Mouse (Mus musculus) erythroblast, adult 5-6 weeks (primary cell): Measurements from ENCODE around the gene Sgcd. TPM values are rescaled to one million over a fixed set of nuclear protein-coding genes. Genes with fewer than 3 reads are reported as not detected.

Experiments
- ATAC-seq: replicated peaks from 2 replicates; pipeline ENCODE4 v1.8.0; 2016; ENCODE audit warnings: moderate number of reproducible peaks, mild to moderate bottlenecking, moderate TSS enrichment, inconsistent platforms; ENCODE audit not compliant: poor library complexity, low FRiP score, severe bottlenecking
- total RNA-seq, 2 experiments: library from RNA; stranded (forward) in 1 of 2; stranded (reverse) in 1 of 2; fragments of 150-400 nt in 1 of 2; fragments of 200-764, 138-1000 nt in 1 of 2; gene quantifications; 2 replicates each; pipeline versions ENCODE4 v1.2.3 to v1.2.4; 2015 to 2017; ENCODE audit warnings: low replicate concordance in 2 of 2

Sgcd gene
- total RNA-seq, 2 experiments from 2014 or later = 0.38 TPM; not detected in 1

DNA sequence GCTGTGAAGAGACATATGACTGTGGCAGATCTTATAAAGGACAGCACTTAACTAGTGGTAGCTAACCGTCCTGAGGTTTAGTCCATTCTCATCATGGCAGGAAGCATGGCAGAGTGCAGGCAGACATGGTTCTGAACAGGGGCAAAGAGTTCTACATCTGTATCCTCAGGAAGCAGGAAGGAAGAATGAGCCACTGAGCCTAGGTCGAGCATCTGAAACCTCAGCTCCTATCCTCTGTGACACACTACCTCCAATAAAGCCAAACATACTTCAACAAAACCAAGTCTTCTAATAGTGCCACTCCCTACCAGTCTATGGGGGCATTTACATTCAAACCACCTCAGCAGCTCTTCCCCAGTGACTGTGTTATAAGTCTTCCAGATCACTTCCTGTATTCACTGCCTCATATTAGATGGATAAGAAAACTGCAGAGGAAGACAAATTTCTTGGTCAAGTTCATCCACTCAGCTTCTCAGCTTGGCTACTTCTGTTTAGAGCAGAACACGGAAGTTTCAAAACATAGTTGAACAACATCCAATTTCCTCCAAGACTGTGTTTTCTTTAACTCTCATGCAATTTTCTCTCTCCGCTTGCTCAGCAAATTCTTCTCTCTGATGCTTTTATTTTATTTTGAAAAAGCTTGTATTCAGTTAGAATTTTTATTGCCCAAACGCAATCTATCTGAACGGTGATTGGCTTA, 817.7 kb downstream of the Sgcd start:
- ATAC-seq = no peak

DNA sequence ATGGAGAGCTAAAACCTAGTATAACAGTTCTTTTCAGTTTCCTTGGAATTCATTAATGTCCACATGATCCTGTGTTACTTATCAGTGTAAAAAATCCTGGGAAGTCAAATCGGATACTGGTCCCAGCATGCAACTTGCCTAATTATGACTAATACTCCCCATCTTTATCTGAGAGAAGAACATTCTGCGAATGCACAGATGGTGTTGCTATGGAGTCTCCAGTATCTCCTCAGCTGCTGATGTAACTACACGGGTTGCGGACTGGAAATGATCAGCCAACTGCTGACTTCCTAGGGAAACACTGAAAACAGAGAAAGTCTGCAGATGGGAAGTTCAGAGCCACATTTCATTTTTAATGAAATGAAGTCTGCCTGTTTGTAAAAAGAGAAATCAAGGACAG, 821.4 kb downstream of the Sgcd start:
- no peak for ATAC-seq

DNA sequence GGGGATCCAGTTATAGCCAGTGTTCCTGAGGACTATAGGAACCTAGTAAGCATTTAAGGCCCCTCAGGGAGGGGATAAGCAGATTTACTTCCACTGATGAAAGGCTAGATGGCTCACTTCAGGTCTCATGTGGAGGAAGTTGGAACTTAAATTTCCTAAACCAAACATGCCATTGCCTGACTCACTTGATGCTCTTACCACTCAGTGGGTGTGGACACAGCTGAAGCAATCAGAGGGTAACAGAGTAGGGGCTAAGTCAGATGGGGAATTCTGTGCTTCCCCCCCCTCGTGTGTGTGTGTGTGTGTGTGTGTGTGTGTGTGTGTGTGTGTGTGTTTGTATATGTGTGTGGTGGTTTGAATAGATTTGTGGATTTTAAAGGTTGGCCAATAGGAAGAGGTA, 830.7 kb downstream of the Sgcd start:
- ATAC-seq = no peak

DNA sequence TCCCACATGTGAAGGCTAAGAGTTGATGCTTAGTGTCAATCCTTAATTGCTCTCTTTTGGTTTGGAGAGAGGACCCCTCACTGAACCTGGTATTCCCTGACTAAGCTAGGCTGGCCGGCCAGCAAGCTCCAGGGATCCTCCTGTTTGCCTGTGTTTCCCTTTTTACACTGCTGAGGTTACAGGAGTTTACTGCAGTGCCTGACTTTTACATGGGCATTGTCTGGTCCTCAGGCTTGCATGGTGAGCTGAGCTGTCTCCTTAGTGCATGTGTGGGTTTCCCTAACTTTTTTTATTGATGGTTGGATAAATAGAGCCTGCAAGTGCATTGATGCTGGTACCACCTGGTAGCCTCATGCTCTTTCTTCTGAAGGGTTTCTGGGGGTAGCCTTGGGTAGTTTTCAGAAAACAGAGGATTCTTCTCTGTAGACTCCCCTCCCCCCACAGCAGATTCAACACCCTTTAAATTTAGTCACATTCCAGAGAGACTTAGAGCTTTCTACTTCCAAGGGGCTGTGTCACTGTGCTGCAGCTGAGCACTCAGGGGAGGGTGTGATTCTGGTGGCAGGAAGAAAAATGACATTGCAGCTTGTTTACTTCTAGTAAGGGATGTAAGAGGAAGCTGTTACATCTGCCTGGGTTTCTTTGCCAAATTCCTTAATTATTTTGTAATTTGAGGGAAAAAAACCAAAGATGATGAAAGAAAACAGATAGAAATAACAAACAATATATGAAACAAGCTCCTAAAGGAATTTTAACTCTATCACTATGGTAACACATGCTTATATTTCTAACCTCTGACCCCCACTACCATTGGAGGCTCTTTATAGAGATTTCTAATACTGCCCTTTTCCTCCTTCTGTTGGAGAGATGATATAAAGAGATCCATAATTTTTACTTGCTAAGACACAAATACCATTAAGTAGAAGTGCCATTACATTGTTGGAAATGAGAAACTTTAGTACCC, 831.8 kb downstream of the Sgcd start:
- no peak for ATAC-seq

DNA sequence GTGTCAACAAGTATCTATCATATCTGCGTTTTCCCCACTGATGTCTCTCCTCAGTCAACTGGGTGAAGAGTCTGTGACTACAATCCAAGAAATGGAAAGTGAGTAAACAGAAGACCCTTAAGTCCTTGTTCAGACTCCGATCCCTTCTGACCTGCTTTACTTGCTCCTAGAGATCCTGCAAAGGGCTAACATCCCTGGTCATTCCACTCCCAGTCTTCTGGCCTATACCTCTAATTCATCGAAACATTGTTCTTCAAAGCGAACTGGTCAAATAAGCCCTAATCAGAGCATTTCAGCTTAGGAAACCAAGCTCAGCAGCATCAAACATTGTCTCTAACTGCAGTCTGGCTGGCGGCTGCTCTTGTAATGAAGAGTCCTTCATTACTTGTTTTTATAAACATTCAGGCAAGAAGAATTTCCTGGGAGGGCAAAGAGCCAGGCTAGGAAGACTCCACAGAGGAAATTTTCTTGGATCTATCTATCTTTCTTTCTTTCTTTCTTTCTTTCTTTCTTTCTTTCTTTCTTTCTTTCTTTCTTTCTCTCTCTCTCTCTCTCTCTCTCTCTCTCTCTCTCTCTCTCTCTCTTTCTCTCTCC, 833.8 kb downstream of the Sgcd start:
- ATAC-seq = no peak

DNA sequence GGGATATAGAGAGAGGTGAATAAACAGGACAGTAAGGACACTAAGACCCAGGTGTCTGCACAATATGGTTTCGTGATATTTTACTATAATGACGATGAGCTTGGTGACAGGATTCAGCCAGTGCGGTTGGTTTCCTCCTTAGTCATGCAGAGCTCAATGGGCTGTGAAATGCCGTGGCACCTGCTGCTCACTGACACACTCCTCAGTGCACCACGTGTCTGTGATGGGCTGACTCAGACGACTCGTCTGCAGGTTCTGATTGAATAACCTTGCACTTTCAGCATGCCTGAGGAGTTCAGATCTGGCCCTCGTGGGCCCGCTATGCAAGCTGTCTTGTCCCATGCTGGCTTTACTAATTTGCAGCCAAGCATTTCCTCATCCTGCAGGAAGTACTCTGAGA, 839.2 kb downstream of the Sgcd start:
- ATAC-seq = no peak

DNA sequence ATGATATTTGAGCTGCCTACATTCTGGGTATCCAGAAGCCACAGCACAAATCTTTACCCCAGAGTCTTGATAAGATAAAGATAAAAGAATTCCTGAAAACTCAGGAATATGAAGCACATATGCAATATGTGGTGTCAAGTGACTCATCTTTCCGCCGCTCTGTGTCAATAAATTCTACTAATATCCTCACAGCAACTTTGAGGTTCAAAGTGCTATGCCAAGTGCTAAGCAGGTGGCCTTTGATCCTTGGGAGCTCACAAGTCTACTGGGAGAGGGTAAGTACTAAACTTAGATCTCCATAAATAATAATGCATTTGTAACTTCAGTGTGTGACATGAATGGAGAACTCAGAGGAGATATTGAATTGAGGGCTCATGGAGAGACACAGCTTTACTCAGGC, 848.9 kb downstream of the Sgcd start:
- no peak for ATAC-seq

DNA sequence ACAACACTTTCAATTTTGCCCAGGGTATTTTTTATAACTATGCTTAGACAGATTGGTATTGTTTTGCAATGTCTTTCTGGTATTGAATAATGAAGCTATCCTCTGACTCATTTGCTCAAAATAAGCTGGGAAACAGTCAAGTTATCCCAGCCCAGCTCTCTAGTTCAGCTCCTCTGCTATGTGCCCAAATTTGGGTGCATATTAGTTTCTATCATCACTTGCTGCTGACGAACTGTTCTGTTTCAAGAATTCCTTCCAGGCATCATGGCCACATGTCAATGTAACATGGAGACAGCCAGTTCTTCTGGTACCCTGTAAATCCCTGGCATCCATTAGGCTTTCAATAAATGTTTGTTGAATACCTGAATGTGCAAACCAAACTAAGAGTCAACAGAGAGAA, 849.5 kb downstream of the Sgcd start:
- no peak for ATAC-seq

DNA sequence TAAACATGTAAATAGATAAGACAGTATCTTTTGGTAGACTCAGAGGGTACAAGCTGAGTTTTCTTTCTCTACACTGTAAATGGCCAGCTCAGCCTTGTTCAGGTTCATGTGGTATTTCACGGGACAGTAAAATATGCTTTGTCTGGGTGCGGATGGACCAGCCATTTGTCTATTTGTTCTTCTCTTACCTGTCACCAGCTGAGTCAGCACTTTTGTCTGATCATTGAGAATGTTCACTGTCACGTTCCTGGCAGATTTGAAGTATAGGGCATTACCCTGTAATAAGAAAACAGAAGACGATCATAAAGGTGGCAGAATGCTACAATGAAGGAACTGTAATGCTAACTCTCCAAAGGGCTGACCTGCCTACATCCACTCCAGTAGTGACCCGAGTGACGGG, 856.4 kb downstream of the Sgcd start:
- ATAC-seq = no peak

DNA sequence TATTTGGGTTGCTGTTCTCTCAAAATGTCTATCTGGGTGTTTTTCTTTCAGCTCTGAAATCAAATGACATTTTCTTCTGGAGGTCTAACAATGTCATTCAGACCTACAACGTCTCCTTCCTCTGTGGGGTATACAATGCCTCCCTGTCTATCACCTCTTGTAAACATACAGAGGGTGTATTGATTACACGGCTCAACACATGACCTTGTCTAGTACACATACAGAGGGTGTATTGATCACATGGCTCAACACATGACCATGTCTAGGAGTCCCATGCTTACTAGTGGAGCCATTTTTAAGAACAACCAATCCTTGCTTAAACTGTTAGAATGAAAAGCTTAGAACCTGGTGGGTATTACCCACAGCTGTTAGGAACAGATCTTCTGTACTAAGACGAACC, 858.3 kb downstream of the Sgcd start:
- ATAC-seq = no peak

DNA sequence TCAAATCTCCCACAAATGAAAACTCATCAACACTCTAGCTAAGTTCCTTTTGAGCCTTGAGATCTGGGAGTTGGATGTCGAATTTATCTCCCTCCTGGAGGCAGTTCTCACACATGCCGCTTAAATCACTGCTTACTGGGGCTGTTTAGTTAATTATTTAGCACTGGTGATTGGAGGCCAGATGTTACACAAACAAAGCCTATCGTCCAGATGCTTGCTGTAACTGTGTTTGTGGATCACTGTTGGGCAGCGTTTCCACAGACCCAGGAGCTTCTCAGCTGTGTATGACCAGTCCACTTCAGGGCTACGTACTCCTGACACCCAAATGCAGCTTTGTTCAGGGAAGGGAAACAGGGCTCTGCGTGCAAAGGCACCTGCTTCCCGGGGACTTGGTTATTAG, 858.8 kb downstream of the Sgcd start:
- no peak for ATAC-seq

DNA sequence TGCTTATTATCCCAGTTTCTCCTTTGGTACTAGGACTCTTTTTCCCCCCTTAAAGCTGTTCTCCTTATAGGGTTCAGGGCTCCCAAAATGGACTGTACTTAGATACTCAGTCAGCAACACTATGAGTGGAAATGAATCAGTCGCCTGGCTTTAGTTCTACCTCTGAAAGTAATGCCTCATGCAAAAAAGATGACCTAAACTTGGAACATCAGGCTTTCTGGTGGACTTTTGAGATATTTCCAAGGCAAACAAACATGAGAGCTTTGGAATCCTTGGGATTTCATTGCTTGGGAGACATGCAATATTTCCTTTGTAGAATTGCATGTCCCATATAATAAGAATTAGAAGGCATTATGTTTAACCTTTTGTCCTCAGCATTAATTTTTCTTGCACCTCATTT, 859.6 kb downstream of the Sgcd start:
- ATAC-seq = no peak

DNA sequence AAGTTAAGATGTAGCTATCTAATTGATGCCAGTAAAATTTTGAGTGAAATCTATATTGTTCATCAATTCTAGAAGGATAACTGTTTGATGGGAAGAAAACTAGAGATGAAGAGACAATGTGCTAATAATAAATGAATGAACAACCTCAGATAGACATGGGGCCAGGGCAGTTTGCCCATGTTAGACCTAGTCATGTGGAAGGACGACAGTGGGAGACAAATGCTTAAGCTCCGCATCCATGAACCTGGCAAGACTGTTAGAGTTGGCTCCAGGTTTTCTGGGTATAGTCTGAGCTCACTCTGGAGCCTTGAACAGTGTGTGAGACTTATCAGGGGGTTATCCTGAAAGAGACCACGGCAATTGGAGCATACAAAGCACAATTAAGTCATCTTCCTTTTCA, 860.4 kb downstream of the Sgcd start:
- ATAC-seq = no peak

DNA sequence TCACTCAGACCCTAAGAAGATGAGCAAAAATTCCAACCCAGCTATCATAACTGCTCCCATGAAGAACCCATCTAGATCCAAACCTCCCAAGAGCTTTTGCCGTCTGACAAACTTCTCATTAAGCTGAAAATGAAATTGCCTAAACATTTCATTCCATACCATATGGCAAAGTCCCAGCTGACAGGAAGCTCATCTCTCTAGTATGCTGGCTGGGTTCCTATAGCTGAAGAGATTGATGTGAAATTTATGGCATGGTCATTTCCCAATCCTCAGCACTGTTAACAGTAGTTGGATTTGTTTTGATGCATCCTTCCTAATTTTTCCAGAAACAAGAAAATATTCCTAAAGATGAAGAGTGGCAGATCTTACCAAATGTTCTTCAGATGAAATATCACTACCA, 867.9 kb downstream of the Sgcd start:
- ATAC-seq = no peak

DNA sequence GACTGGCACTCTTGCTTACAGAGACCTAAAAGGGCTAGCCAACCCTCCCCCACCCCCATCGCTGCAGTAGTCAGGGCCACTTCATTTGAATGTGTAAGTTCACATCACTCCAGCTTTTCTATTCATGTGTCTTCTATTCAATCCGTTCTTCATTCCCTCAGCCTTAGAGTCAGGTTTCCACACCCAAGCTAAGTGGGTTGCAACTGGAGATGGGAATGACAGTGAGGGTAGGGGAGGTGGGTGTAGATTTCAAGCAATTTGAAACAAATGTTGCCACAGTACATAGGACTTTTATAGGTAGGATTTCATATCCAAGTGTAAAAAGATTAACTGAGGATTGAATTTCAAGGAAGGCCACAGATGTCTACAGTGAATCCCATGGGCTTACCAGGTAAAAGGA, 870.9 kb downstream of the Sgcd start:
- ATAC-seq = no peak

DNA sequence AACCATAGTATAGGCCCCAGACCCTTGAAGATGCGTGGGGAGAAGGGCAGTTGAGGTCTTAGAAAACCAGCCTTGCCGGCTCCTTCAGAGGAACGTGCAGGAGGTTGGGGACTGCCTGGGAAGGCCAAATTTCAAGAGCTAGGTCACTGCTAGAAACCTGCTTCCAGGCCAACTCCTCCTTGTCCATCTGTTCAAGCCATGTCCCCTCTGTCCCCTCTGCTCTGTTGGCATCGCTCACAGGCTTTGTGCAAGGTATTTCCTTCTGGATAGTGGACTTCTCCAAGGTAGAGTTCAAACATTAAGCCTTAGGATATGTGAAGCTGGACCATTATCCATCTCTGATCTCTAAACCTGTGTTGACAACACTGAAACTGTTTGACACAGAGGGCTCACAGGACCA, 874.4 kb downstream of the Sgcd start:
- ATAC-seq = no peak

DNA sequence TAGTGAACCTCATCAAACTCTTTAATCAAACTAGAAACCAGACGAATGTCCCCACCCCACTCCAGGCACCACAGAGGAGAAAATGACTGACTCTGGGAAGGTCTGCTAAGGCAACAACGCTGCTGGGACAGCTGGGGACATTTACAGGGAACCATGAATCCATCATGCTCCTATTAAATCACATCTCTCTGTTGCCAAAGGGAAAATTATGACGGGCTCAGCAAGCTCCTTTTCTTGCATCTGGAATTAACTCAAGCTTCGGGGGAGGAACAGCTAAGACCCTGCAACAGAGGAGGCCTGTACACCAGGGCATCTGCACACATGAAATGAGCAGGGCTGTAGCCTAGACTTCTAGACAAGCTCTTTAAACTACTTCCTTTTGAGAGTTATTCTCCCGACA, 875.7 kb downstream of the Sgcd start:
- ATAC-seq = no peak

DNA sequence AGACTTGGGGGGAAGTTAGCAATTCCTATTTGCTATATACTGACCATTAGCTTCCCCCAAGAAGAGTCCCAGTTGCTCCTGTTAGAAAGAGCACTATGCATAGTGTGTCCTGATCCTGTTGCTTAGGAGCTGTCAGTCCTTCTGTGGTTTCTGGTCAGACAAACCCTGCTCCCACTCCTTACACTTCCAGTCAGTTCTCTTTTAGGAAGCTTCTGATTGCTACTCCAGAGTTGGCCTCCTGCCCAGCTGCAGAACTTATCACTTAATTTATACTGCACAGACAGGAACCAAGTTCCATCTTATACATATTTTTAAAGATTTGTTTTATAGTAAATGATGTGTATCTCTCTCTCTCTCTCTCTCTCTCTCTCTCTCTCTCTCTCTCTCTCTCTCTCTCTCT, 878.5 kb downstream of the Sgcd start:
- ATAC-seq = no peak

DNA sequence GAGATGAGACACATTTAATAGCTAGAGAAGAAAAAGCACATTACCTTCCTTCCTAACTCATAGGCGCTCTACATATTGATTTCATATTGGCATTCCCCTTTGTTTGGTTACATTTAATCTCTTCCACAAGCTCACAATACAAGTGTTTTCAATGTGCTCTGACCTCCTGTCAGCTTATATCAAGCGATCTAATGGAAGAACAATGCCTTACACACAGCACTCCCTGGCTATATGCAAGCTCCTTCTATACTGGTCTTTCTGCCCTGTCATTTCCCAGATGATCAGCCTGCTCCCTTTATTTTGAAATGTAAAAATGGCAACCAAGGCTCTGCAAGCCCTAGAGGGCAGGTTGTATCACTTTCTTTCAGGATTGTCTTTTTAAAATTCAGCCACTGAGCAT, 881.1 kb downstream of the Sgcd start:
- ATAC-seq = no peak

DNA sequence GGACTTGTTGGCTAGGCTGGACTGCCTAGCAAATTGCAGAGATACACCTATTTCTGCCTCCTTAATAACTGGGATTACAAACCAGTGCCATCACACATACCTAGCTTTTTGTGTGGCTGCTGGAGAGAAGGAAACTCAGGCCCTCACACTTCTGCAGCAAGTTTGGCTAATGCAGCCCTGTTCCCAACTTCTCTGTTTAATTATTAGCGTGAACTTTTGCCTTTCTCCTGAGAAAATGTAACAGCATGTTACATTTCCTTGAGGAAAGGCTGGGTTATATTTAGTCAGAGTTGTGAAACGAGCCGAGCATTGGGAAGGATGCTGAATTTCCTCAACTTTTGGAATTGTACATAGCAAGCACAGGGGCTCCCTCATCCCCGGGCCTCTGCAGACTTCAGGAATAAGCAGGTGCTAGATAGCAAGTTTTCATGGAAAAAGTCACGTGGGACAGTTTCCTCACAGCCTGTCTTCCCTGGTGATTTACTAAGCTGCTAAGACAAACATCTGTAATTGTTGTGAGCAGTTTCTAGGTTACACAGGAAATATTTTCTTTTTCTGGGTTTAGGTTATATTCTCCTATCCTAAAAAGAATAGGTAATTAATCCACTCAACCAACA, 895.4 kb downstream of the Sgcd start:
- ATAC-seq = no peak

DNA sequence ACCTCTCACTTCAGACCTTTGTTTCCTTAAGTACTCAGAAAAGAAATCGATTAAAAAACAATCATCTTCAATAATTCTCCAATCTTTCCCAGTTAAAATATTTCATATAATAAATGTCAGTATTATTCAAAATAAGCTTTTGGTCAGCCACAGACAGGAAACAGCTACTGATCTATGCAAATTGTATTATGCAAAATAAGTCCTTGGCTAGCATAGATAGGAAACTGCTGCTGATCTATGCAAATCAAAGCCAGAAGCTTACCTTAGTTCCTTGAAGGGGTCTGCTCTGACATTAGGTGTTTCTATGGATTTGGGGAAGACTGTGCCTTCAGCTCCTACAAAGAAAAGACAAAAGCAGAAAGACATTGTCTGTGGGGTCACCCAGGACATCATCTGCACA, 906.3 kb downstream of the Sgcd start:
- ATAC-seq = no peak
